Mouse (Mus musculus) limb, embryonic 15.5 days (tissue): Measurements from ENCODE around the gene Iqcf1. TPM values are rescaled to one million over a fixed set of nuclear protein-coding genes. Genes with fewer than 3 reads are reported as not detected.

ENCODE experiments used
- ATAC-seq: fragments of 200-750 bp; cut with Nextera tagmentation; 2 replicates; pipeline ENCODE4 v1.8.0; 2017; ENCODE audit warnings: low read depth, moderate TSS enrichment; ENCODE audit not compliant: insufficient number of reproducible peaks, low FRiP score, low TSS enrichment
- H3K27ac ChIP-seq: fragments of 300-500 bp; sonication (generic); 2 replicates; pipeline ENCODE4 v1.5.1; 2015; ENCODE audit warnings: moderate library complexity, mild to moderate bottlenecking, inconsistent platforms
- H3K27me3 ChIP-seq: fragments of 300-500 bp; sonication (generic); 2 replicates; pipeline ENCODE4 v1.6.1; 2015; ENCODE audit warnings: inconsistent platforms
- H3K36me3 ChIP-seq: fragments of 300-500 bp; sonication (generic); 2 replicates; pipeline ENCODE4 v1.6.1; 2015; ENCODE audit warnings: inconsistent platforms
- H3K4me1 ChIP-seq: fragments of 300-500 bp; sonication (generic); 2 replicates; pipeline ENCODE4 v1.6.1; 2015; ENCODE audit warnings: inconsistent platforms
- H3K4me2 ChIP-seq: fragments of 300-500 bp; sonication (generic); 2 replicates; pipeline ENCODE4 v1.6.1; 2015; ENCODE audit warnings: mild to moderate bottlenecking, inconsistent platforms
- H3K4me3 ChIP-seq: fragments of 300-500 bp; sonication (generic); 2 replicates; pipeline ENCODE4 v1.5.1; 2015; ENCODE audit warnings: mild to moderate bottlenecking, inconsistent platforms
- H3K9ac ChIP-seq: fragments of 300-500 bp; sonication (generic); 2 replicates; pipeline ENCODE4 v1.6.1; 2015; ENCODE audit warnings: inconsistent platforms
- H3K9me3 ChIP-seq: fragments of 300-500 bp; sonication (generic); 2 replicates; pipeline ENCODE4 v1.6.1; 2016; ENCODE audit warnings: inconsistent platforms
- WGBS: fragments of 180-500 bp; shearing (Covaris S2); methylation state at CpG from one replicate; pipeline ENCODE4 v1.1.7; 2015; 5-methylcytosine and 5-hydroxymethylcytosine counted together
- polyA plus RNA-seq: library from polyadenylated mRNA; unstranded; fragments of >200 nt; fragmentation: Nextera tagmentation; extraction: Ambion mirVana; gene quantifications from 2 replicates; pipeline ENCODE4 v1.2.1, GENCODE M21; 2015

The Iqcf1 gene
- polyA plus RNA-seq, 1 experiment from 2014 or later = not detected

- 0 out of 2 replicates have a peak overlapping the region, but pooled peaks have one; percentile 2 for H3K4me3 ChIP-seq
- no peaks in the 10 kb centered on the region for H3K9me3 ChIP-seq
- peak overlapping the region; percentile 38; the same call in 1 of the 2 replicates for H3K27ac ChIP-seq
- 50% methylated on average over 9 of the region's 9 CpGs for WGBS
- ATAC-seq = no peak
- no peaks in the 10 kb centered on the region for H3K27me3 ChIP-seq
- peaks cover 64% of the 10 kb centered on the region for H3K4me1 ChIP-seq
- peak overlapping the region; percentile 94; the same call in 1 of the 2 replicates for H3K4me2 ChIP-seq
- H3K9ac ChIP-seq = no peak overlapping the region
- H3K36me3 ChIP-seq = peaks cover 26% of the 10 kb centered on the region
These were observed 42.6 kb upstream of the Iqcf1 start for GRCm38 (mm10) chr9:106457163-106457559.

DNA sequence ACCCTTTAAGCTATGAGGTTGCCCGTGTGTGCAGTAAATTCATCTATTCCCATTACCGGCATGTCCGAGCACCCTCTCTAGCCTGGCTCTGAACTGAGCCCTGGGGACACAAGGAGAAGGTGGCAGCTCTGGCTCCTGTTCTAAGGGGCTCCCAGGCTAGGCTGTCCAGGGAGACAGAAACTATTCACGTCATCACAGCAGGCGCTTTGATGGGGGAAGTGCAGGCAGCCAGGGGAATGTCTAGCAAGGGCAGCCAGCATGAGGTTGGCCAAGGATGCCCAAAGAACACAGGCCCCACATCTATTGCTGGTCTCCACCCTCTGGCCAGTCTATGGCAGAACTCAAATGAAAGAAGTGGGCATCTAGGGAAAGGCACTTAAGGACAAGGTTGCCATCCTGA is 41.8 kb upstream of the Iqcf1 start:
- H3K9ac ChIP-seq = no peak overlapping the region
- no peak overlapping the region for H3K4me2 ChIP-seq
- no peaks in the 10 kb centered on the region for H3K27me3 ChIP-seq
- H3K4me3 ChIP-seq = no peak overlapping the region
- no peak for ATAC-seq
- no peak overlapping the region for H3K27ac ChIP-seq
- peaks cover 56% of the 10 kb centered on the region for H3K4me1 ChIP-seq
- no peaks in the 10 kb centered on the region for H3K9me3 ChIP-seq
- peaks cover 32% of the 10 kb centered on the region for H3K36me3 ChIP-seq
- WGBS = 74% methylated on average over 5 of the region's 5 CpGs

- 80% methylated on average over 15 of the region's 15 CpGs for WGBS
- Histone ChIP-seq H3K4me2 (no peak overlapping the region), H3K9me3 (no peaks in the 10 kb centered on the region), H3K4me1 (peaks cover 53% of the 10 kb centered on the region), H3K27ac (no peak overlapping the region), H3K36me3 (peaks cover 40% of the 10 kb centered on the region), H3K4me3 (no peak overlapping the region), H3K27me3 (0 out of 2 replicates have a peak, but pooled peaks cover 5% of the 10 kb centered on the region), H3K9ac (no peak overlapping the region)
- no peak for ATAC-seq
These were observed 39.8 kb upstream of the Iqcf1 start for GRCm38 (mm10) chr9:106459946-106460345.

DNA sequence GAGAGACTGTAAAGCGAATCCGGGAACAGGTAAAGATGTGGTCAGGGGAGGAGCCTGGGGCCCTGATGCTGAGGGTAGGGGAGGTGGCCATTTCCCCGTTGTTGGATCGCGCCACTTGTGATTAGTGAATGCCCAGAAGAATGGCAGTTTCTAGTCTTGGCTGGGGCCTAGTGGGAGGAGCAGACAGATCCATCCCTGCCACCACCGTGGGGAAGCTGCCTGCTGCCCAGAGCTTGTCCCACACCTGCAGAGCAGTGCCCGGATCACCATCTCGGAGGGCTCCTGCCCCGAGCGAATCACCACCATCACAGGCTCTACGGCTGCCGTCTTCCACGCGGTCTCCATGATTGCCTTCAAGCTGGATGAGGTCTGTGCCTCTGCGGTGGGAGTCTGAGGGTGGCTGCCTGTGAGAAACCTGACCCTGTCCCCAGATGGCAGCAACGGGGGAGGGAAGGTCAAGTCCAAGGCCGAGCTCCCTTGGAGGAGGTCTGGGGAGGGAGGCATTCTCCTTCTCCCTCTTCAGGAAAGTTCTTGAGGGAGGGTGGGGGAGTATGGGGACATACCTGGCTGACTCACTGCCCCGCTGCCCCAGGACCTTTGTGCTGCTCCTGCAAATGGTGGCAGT is 39.3 kb upstream of the Iqcf1 start:
- Histone ChIP-seq H3K4me2 (no peak overlapping the region), H3K36me3 (peaks cover 40% of the 10 kb centered on the region), H3K4me1 (peaks cover 53% of the 10 kb centered on the region), H3K27me3 (0 out of 2 replicates have a peak, but pooled peaks cover 5% of the 10 kb centered on the region), H3K9me3 (no peaks in the 10 kb centered on the region), H3K27ac (no peak overlapping the region), H3K4me3 (no peak overlapping the region), H3K9ac (no peak overlapping the region)
- WGBS = 73% methylated on average over 18 of the region's 18 CpGs
- no peak for ATAC-seq

- H3K4me1 ChIP-seq = peaks cover 52% of the 10 kb centered on the region
- H3K4me2 ChIP-seq = no peak overlapping the region
- no peaks in the 10 kb centered on the region for H3K9me3 ChIP-seq
- no peak overlapping the region for H3K4me3 ChIP-seq
- H3K27ac ChIP-seq = no peak overlapping the region
- 0 out of 2 replicates have a peak, but pooled peaks cover 5% of the 10 kb centered on the region for H3K27me3 ChIP-seq
- H3K9ac ChIP-seq = no peak overlapping the region
- H3K36me3 ChIP-seq = peaks cover 40% of the 10 kb centered on the region
- ATAC-seq = no peak
- 90% methylated on average over 9 of the region's 9 CpGs for WGBS
These were observed 38.7 kb upstream of the Iqcf1 start for GRCm38 (mm10) chr9:106461026-106461415.

DNA sequence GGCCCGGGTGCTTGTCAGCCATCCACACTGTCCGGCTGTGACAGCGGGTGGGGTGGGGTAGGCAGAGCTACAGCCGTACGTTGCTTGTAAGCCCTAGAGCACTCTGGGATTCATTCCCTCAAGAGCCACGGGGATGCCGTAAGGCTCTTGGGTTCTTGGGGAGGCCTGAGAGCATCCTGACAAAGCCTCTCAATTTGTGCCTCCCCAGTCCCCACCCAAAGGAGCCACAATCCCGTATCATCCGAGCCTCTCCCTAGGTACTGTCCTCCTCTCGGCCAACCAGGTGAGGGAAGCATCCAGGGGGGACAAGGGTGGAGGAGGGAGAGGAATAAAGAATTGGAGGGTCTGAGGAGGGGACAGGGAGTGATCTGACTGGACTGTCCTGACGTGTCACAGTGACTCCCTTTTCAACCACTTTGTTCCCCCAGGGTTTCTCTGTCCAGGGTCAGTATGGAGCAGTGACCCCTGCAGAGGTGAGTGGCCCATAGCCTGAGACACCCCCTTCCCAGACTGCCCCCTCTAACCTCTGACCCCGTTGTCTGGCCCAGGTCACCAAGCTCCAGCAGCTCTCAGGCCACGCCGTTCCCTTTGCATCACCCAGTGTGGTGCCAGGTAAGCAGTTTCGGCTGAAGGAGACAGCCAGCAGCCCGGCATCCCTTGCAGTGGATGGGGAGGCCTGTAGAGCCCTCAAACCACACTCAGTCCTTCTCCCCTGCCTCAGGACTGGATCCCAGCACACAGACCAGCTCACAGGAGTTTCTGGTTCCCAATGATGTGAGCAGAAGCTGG is 37.9 kb upstream of the Iqcf1 start:
- Histone ChIP-seq H3K9ac (no peak overlapping the region), H3K4me2 (no peak overlapping the region), H3K4me1 (peaks cover 44% of the 10 kb centered on the region), H3K27ac (no peak overlapping the region), H3K4me3 (no peak overlapping the region), H3K36me3 (peaks cover 40% of the 10 kb centered on the region), H3K27me3 (0 out of 2 replicates have a peak, but pooled peaks cover 5% of the 10 kb centered on the region), H3K9me3 (no peaks in the 10 kb centered on the region)
- 80% methylated on average over 16 of the region's 16 CpGs for WGBS
- no peak for ATAC-seq

GRCm38 (mm10) chr9:106462430-106462800 is 37.4 kb upstream of the Iqcf1 start:
- peaks cover 39% of the 10 kb centered on the region for H3K4me1 ChIP-seq
- 90% methylated on average over 12 of the region's 12 CpGs for WGBS
- H3K36me3 ChIP-seq = peaks cover 38% of the 10 kb centered on the region
- no peak overlapping the region for H3K4me2 ChIP-seq
- H3K4me3 ChIP-seq = no peak overlapping the region
- no peak overlapping the region for H3K27ac ChIP-seq
- H3K9me3 ChIP-seq = no peaks in the 10 kb centered on the region
- ATAC-seq = no peak
- no peak overlapping the region for H3K9ac ChIP-seq
- 0 out of 2 replicates have a peak, but pooled peaks cover 5% of the 10 kb centered on the region for H3K27me3 ChIP-seq

- Histone ChIP-seq H3K4me1 (peaks cover 32% of the 10 kb centered on the region), H3K9ac (no peak overlapping the region), H3K36me3 (peaks cover 38% of the 10 kb centered on the region), H3K9me3 (no peaks in the 10 kb centered on the region), H3K4me3 (no peak overlapping the region), H3K27ac (no peak overlapping the region), H3K4me2 (no peak overlapping the region), H3K27me3 (0 out of 2 replicates have a peak, but pooled peaks cover 5% of the 10 kb centered on the region)
- no peak for ATAC-seq
- WGBS = 83% methylated on average over 21 of the region's 21 CpGs
These were observed 36.4 kb upstream of the Iqcf1 start for GRCm38 (mm10) chr9:106463122-106464063.

DNA sequence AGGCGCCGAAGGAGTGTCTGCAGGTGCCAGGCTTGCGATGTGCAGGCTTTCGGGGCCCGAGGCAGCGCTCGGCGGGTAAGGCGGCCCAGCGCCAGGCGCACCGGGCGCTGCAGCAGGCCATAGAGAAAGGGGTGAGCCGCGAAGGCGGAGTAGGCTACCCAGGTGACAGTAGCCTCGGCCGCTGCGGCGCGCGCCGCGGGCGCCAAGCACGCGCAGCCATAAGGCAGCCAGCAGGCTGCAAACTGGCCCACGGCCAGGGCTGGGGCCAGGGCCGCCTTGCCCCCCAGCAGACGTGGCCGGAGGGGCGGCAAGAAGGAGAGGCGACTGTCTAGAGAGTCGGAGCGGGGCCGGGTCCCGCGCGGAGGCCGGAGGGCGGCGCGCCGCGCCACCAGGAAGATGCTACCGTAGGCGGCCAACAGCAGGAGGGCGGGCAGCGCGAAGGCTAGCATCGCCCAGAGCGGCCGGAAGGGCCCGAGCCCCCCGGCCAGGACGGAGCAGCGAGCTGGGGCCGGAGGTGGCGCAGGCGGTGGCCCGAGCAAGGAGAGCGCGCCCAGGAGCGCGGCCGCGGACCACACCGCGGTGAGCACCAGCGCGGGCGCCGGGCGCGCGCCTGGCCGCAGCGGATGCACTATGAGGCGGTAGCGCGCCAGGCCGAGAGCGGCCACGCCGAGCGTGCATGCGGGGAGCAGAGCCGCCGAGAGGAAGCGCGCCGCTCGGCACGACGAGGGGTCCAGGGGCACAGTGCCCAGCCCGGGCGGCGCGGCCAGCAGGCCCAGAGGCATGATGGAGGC is 34.8 kb upstream of the Iqcf1 start:
- Histone ChIP-seq H3K4me1 (peaks cover 26% of the 10 kb centered on the region), H3K9ac (peak overlapping the region; percentile 65), H3K4me3 (peak overlapping the region; percentile 59), H3K27me3 (0 out of 2 replicates have a peak, but pooled peaks cover 5% of the 10 kb centered on the region), H3K36me3 (peaks cover 33% of the 10 kb centered on the region), H3K9me3 (no peaks in the 10 kb centered on the region), H3K4me2 (peak overlapping the region; percentile 98), H3K27ac (peak overlapping the region; percentile 50)
- ATAC-seq = peak; percentile 50; the same call in 1 of the 2 replicates
- WGBS = 1% methylated on average over 98 of the region's 99 CpGs

GRCm38 (mm10) chr9:106465571-106466200 is 34.1 kb upstream of the Iqcf1 start, which contains the start of gene Gpr62:
Gpr62 (minus strand) TSS chr9:106465938.
- Histone ChIP-seq H3K4me1 (peaks cover 23% of the 10 kb centered on the region), H3K27me3 (0 out of 2 replicates have a peak, but pooled peaks cover 5% of the 10 kb centered on the region), H3K9ac (peak within 1 kb of the TSS; percentile 65), H3K4me2 (peak within 1 kb of the TSS; percentile 98), H3K4me3 (peak within 1 kb of the TSS; percentile 59), H3K9me3 (no peaks in the 10 kb centered on the region), H3K27ac (peak within 1 kb of the TSS; percentile 50), H3K36me3 (peaks cover 27% of the 10 kb centered on the region)
- no peak for ATAC-seq
- 28% methylated on average over 26 of the region's 26 CpGs for WGBS
